Mouse (Mus musculus): ENCODE data around the gene 4933406M09Rik. TPM values are rescaled to one million over a fixed set of nuclear protein-coding genes. Genes with fewer than 3 reads are reported as not detected.

4933406M09Rik gene
- total and polyA plus RNA-seq, 2 experiments from 2014 or later = not detected

GRCm38 (mm10) chr1:134385176-134385575 is 564 bp upstream of the 4933406M09Rik start:
- no peak for DNase-seq (ENCODE audit: low spot score)
- Histone ChIP-seq H3K27ac (ENCODE audit: low read depth, low read length) (no peak overlapping the region), H3K4me3 (ENCODE audit: low read depth, low read length) (no peak overlapping the region), H3K9me3 (ENCODE audit: low read length) (no peaks in the 10 kb centered on the region), H3K4me1 (ENCODE audit: insufficient read depth, low read length) (peaks cover 3% of the 10 kb centered on the region; the same call in 1 of the 2 replicates), H3K4me2 (ENCODE audit: low read depth, low read length, poor library complexity, severe bottlenecking) (no peak overlapping the region), H3K27me3 (ENCODE audit: insufficient read depth, low read length) (no peaks in the 10 kb centered on the region), H3K36me3 (ENCODE audit: insufficient read depth, low read length) (no peaks in the 10 kb centered on the region), H3K9ac (replicated peaks; ENCODE audit: low read length, poor library complexity, severe bottlenecking) (no peak overlapping the region)
- TF ChIP-seq CTCF (IDR thresholded peaks at IDR 0.05) = no peak
- ATAC-seq (ENCODE audit: low FRiP score) = no peak

GRCm38 (mm10) chr1:134393827-134394226 is 8.1 kb downstream of the 4933406M09Rik start:
- no peaks in the 10 kb centered on the region for H3K36me3 ChIP-seq (ENCODE audit: insufficient read depth, low read length)
- ATAC-seq (ENCODE audit: low FRiP score) (no peak), DNase-seq (ENCODE audit: low spot score) (no peak)
- WGBS = 57% methylated on average over 5 of the region's 5 CpGs
- no peak for TF ChIP-seq CTCF (IDR thresholded peaks at IDR 0.05)
- H3K9me3 ChIP-seq (ENCODE audit: low read length) = no peaks in the 10 kb centered on the region
- no peak overlapping the region for H3K9ac ChIP-seq (replicated peaks; ENCODE audit: low read length, poor library complexity, severe bottlenecking)
- H3K27me3 ChIP-seq (ENCODE audit: insufficient read depth, low read length) = no peaks in the 10 kb centered on the region
- no peaks in the 10 kb centered on the region for H3K4me1 ChIP-seq (ENCODE audit: insufficient read depth, low read length)
- H3K4me2 ChIP-seq (ENCODE audit: low read depth, low read length, poor library complexity, severe bottlenecking) = no peak overlapping the region
- H3K27ac ChIP-seq (ENCODE audit: low read depth, low read length) = no peak overlapping the region
- H3K4me3 ChIP-seq (ENCODE audit: low read depth, low read length) = no peak overlapping the region

GRCm38 (mm10) chr1:134398210-134398609 is 12.5 kb downstream of the 4933406M09Rik start:
- H3K4me1 ChIP-seq (ENCODE audit: insufficient read depth, low read length) = no peaks in the 10 kb centered on the region
- no peak overlapping the region for H3K4me3 ChIP-seq (ENCODE audit: low read depth, low read length)
- DNase-seq (ENCODE audit: low spot score) = no peak
- H3K27me3 ChIP-seq (ENCODE audit: insufficient read depth, low read length) = no peaks in the 10 kb centered on the region
- no peak for TF ChIP-seq CTCF (IDR thresholded peaks at IDR 0.05)
- no peak overlapping the region for H3K9ac ChIP-seq (replicated peaks; ENCODE audit: low read length, poor library complexity, severe bottlenecking)
- no peak overlapping the region for H3K27ac ChIP-seq (ENCODE audit: low read depth, low read length)
- H3K36me3 ChIP-seq (ENCODE audit: insufficient read depth, low read length) = no peaks in the 10 kb centered on the region
- WGBS = 91% methylated on average over 12 of the region's 12 CpGs
- no peak overlapping the region for H3K4me2 ChIP-seq (ENCODE audit: low read depth, low read length, poor library complexity, severe bottlenecking)
- no peak for ATAC-seq (ENCODE audit: low FRiP score)
- H3K9me3 ChIP-seq (ENCODE audit: low read length) = no peaks in the 10 kb centered on the region

- no peak for TF ChIP-seq CTCF (IDR thresholded peaks at IDR 0.05)
- H3K27me3 ChIP-seq (ENCODE audit: insufficient read depth, low read length) = no peaks in the 10 kb centered on the region
- no peak overlapping the region for H3K27ac ChIP-seq (ENCODE audit: low read depth, low read length)
- no peak overlapping the region for H3K9ac ChIP-seq (replicated peaks; ENCODE audit: low read length, poor library complexity, severe bottlenecking)
- DNase-seq (ENCODE audit: low spot score) = no peak
- H3K4me1 ChIP-seq (ENCODE audit: insufficient read depth, low read length) = no peaks in the 10 kb centered on the region
- 68% methylated on average over 5 of the region's 5 CpGs for WGBS
- no peak overlapping the region for H3K4me3 ChIP-seq (ENCODE audit: low read depth, low read length)
- no peak overlapping the region for H3K4me2 ChIP-seq (ENCODE audit: low read depth, low read length, poor library complexity, severe bottlenecking)
- no peak for ATAC-seq (ENCODE audit: low FRiP score)
- H3K9me3 ChIP-seq (ENCODE audit: low read length) = no peaks in the 10 kb centered on the region
- H3K36me3 ChIP-seq (ENCODE audit: insufficient read depth, low read length) = no peaks in the 10 kb centered on the region
Measured at GRCm38 (mm10) chr1:134399735-134400134, 14.0 kb downstream of the 4933406M09Rik start.

GRCm38 (mm10) chr1:134405509-134406413 is 20.0 kb downstream of the 4933406M09Rik start, which contains the start of gene Cyb5r1:
Gene Cyb5r1, plus strand, starts transcription at chr1:134405559.
- H3K27ac ChIP-seq (ENCODE audit: low read depth, low read length) = no peak within 1 kb of the TSS
- WGBS = 2% methylated on average over 42 of the region's 43 CpGs

GRCm38 (mm10) chr1:134406414-134406771 is 20.7 kb downstream of the 4933406M09Rik start:
- H3K9me3 ChIP-seq (ENCODE audit: low read length) = no peaks in the 10 kb centered on the region
- no peaks in the 10 kb centered on the region for H3K27me3 ChIP-seq (ENCODE audit: insufficient read depth, low read length)
- WGBS = 31% methylated on average over 8 of the region's 8 CpGs
- H3K9ac ChIP-seq (replicated peaks; ENCODE audit: low read length, poor library complexity, severe bottlenecking) = peak overlapping the region; percentile 54; the same call in 1 of the 2 replicates
- peak overlapping the region; percentile 97 for H3K4me2 ChIP-seq (ENCODE audit: low read depth, low read length, poor library complexity, severe bottlenecking)
- ATAC-seq (ENCODE audit: low FRiP score) (no peak), DNase-seq (ENCODE audit: low spot score) (no peak)
- H3K4me3 ChIP-seq (ENCODE audit: low read depth, low read length) = peak overlapping the region; percentile 68
- TF ChIP-seq CTCF (IDR thresholded peaks at IDR 0.05) = no peak
- no peaks in the 10 kb centered on the region for H3K36me3 ChIP-seq (ENCODE audit: insufficient read depth, low read length)
- H3K27ac ChIP-seq (ENCODE audit: low read depth, low read length) = no peak overlapping the region
- H3K4me1 ChIP-seq (ENCODE audit: insufficient read depth, low read length) = no peaks in the 10 kb centered on the region

More at GRCm38 (mm10) chr1:134405509-134406413, 20.0 kb downstream of the 4933406M09Rik start, which contains the start of gene Cyb5r1:
- DNase-seq (ENCODE audit: low spot score) (peak; percentile 53), ATAC-seq (ENCODE audit: low FRiP score) (peak; percentile 86)
- Histone ChIP-seq H3K4me3 (ENCODE audit: low read depth, low read length) (peak within 1 kb of the TSS; percentile 68), H3K27me3 (ENCODE audit: insufficient read depth, low read length) (no peaks in the 10 kb centered on the region), H3K36me3 (ENCODE audit: insufficient read depth, low read length) (no peaks in the 10 kb centered on the region), H3K9ac (replicated peaks; ENCODE audit: low read length, poor library complexity, severe bottlenecking) (peak within 1 kb of the TSS; percentile 54), H3K4me1 (ENCODE audit: insufficient read depth, low read length) (no peaks in the 10 kb centered on the region), H3K4me2 (ENCODE audit: low read depth, low read length, poor library complexity, severe bottlenecking) (peak within 1 kb of the TSS; percentile 97), H3K9me3 (ENCODE audit: low read length) (no peaks in the 10 kb centered on the region)
- no peak for TF ChIP-seq CTCF (IDR thresholded peaks at IDR 0.05)
